Mouse (Mus musculus) brain, embryonic 14.5 days (tissue): ENCODE results near the gene Cgrrf1. TPM values are rescaled to one million over a fixed set of nuclear protein-coding genes. Genes with fewer than 3 reads are reported as not detected.
"Not testable (repeated sequence)": the region's sequence is repeated elsewhere in the genome, so short reads cannot be mapped to it uniquely, and the experiment has no call there.

Source experiments
- DNase-seq: peaks from one replicate; pipeline ENCODE4 v3.0.0-alpha.2; 2011; ENCODE audit warnings: low read depth
- CTCF ChIP-seq: fragments of 200-500 bp; IDR thresholded peaks from 2 replicates; pipeline ENCODE4 v1.5.1; 2012; ENCODE audit warnings: inconsistent platforms, mild to moderate bottlenecking, moderate library complexity, borderline replicate concordance; ENCODE audit not compliant: insufficient read depth, insufficient read length; ENCODE audit errors: extremely low read depth
- POLR2A ChIP-seq: fragments of 200-500 bp; IDR thresholded peaks from 2 replicates; pipeline ENCODE4 v1.6.1; 2012; ENCODE audit warnings: mild to moderate bottlenecking, inconsistent platforms, borderline replicate concordance; ENCODE audit not compliant: poor library complexity, insufficient read depth, insufficient read length, severe bottlenecking; ENCODE audit errors: extremely low read depth
- polyA plus RNA-seq: library from polyadenylated mRNA; depleted of rRNA; stranded (reverse); fragments of >200 nt; gene quantifications from 2 replicates; pipeline ENCODE4 v1.2.3, GENCODE M21; 2012

Gene Cgrrf1
- polyA plus RNA-seq, 1 experiment, result 14.2 TPM

DNA sequence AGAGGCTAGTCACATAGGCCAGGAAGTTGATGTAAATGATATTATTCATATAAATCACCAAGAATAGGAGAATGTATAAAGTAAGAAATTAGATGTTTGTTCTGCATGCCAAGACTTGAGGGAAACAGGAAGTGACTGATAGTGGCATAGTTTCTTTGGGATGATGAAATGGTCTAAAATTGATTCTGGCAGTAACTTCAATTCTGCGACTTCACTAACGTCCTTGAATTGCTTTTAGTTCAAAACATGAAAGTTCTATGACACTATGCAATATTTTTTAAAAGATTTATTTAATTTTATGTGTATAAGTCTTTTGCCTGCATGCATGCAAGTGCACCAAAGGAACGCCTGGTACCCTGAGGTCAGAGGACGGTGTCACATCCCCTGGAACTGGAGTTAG, 28.7 kb upstream of the Cgrrf1 start:
- no peak for TF ChIP-seq CTCF
- TF ChIP-seq POLR2A, result no peak
- no peak for DNase-seq

GRCm38 (mm10) chr14:46803791-46804190, 28.1 kb upstream of the Cgrrf1 start:
- no peak for TF ChIP-seq CTCF
- TF ChIP-seq POLR2A, result no peak

GRCm38 (mm10) chr14:46806186-46806585, 25.7 kb upstream of the Cgrrf1 start:
- TF ChIP-seq CTCF (no peak), POLR2A (no peak)
- DNase-seq, result no peak

More at GRCm38 (mm10) chr14:46803791-46804190, 28.1 kb upstream of the Cgrrf1 start:
- no peak for DNase-seq

- no peak for TF ChIP-seq CTCF
- TF ChIP-seq POLR2A, result no peak
- DNase-seq, result no peak
These were observed 24.0 kb upstream of the Cgrrf1 start for GRCm38 (mm10) chr14:46807927-46808326.

- TF ChIP-seq POLR2A (no peak), CTCF (no peak)
- DNase-seq, result no peak
These were observed 16.3 kb upstream of the Cgrrf1 start for GRCm38 (mm10) chr14:46815640-46816039.

DNA sequence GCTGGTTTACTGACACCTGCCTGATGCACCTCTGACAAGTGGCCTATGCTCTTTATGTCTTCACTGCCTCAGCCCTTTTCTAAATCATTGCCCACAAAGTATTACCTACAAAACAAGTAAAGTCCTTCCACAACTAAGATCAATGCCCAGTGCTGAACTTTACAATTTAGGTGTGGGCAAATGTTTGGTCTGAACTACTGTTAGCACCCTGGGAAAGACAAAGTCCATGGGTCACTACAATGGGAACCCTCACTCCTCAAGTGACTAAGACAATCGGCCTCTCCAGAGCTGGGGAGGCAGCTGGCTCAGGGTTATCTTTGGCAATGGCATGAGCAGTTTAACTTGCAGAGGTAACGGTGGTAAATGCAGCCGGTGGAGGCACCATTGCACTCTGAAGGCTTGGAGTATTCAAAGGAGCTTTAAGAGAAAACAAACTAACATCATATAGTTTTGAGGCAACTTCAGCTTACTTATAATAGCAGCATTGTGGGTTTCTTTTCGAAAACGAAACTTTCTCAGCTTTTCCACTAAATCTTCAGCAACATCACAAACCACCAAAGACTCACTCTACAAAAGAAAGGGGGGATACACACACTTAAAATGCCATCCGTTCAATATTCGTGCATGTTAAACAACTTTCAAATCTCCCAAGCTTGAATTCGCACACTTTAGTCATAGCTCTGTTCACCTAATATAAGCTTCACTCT, 14.9 kb upstream of the Cgrrf1 start:
- no peak for TF ChIP-seq POLR2A
- TF ChIP-seq CTCF, result no peak
- DNase-seq, result no peak

DNA sequence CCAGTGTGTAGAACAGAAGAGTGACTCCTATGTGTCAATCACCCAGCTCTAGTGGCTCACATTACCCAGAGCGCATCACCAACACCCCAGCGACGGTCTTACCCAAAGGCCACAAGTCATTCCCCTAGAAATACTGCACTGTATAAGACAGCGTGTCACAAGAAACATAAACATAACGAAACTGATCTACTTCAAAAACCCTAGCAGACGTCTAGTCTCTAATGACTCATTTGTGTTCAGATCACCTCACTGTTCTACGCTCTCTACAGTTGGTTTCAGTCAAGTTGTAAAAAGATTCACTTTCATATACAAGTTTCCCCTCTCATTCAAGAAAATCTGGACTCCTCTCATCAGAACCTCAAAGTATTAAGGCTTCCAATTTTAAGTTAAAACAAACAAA, 13.2 kb upstream of the Cgrrf1 start:
- DNase-seq, result no peak
- TF ChIP-seq POLR2A (no peak), CTCF (no peak)

GRCm38 (mm10) chr14:46819961-46820360, 12.0 kb upstream of the Cgrrf1 start:
- not testable (repeated sequence) for DNase-seq

- DNase-seq, result no peak
These were observed 10.6 kb upstream of the Cgrrf1 start for GRCm38 (mm10) chr14:46821271-46821872.

DNA sequence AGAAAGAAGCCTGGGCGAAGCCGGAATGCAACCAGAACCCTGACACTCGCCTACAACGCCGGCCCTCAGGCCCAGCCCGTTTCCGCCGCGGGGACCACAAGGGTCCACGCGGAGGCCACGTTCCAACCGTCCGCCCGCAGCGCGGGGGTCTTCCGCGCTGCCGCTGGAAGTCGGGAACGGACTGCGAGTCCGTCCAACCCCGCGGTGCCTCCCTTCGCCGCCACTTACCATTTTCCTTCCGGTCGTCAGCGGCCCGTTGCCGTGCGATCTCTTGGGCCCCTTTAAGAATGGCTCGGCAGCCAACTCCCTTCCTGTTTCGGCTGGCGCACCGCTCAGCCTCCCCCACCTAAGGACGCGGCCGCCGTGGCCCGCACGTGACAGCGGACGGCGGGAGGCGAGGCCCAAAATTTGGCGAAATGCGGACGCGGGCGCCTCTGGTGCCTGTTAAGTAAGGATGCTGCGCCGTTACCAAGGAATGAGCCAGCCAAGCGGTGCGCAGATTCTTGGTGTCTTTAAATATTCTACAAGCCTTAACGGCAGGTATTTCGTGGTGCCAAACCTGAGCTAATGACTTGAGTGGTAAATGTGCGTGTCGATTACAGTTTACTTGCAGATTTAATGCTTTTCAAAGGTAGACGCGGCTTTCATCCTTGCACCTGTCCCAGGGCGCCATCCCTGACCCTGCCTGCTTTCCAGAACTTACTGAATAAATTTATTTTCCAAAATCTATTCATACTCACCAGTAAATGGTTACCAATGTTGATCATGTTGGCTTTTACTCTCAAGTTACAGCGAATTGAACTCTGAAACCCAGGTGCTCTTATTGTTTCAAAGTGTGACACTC, 9.8 kb upstream of the Cgrrf1 start, which contains the start of gene Gmfb:
Gene Gmfb, minus strand, starts transcription at position 370 of the 844 bp plus-strand sequence.
- peak; percentile 98 for DNase-seq
- TF ChIP-seq POLR2A (peak; percentile 50; the same call in 1 of the 2 replicates), CTCF (peak; percentile 27; the same call in 1 of the 2 replicates)

More at GRCm38 (mm10) chr14:46821271-46821872, 10.6 kb upstream of the Cgrrf1 start:
- TF ChIP-seq CTCF (no peak), POLR2A (no peak)

DNA sequence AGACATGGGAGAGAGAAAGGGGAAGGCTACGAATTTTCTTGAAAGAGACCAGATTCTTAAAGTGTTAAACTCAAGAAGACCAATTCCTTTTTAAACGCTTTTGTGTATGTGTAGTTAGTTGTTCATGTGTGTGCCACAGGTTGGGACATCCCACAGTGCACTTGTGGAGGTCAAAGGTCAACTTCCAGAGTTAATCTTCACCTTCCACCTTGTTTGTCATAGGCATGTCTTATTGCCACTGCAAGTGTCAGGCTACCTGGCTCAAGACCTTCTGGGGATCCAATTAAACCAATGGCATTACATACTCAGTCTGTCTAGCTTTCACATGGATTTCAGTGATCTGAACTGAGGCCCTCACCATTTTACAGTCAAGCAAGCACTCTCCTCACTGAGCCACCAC, 7.9 kb upstream of the Cgrrf1 start:
- no peak for TF ChIP-seq POLR2A
- TF ChIP-seq CTCF, result no peak
- DNase-seq, result no peak

- DNase-seq, result no peak
These were observed 4.5 kb upstream of the Cgrrf1 start for GRCm38 (mm10) chr14:46827430-46827829.

DNA sequence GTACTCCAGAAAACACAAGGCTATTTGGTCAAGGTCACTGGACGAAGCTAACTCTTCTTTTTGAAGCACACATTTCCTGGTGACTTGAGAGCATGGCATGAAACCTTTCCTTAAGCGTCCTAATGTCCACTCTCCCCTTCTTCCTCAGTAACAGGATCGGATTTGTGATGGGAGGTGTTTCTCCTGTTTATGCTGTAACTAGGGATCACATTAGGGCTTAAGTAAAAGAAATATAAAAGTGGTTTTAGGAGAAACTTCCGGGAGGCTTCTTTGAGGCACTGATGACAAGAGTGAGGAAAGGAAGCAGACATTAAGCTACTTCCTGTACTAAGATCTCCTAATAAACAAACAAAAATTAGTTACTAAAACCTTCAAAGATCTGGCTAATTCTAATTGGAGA, 630 bp upstream of the Cgrrf1 start:
- TF ChIP-seq CTCF, result no peak
- TF ChIP-seq POLR2A, result no peak
- DNase-seq, result peak; percentile 3

More at GRCm38 (mm10) chr14:46827430-46827829, 4.5 kb upstream of the Cgrrf1 start:
- no peak for TF ChIP-seq CTCF
- no peak for TF ChIP-seq POLR2A
